Mouse (Mus musculus): Measurements from ENCODE around the gene Itgae. TPM values are rescaled to one million over a fixed set of nuclear protein-coding genes. Genes with fewer than 3 reads are reported as not detected.

Itgae gene
- total RNA-seq, 2 experiments from 2014 or later, result 0.53 to 0.55 TPM

- intact Hi-C loops (cut with DNase I), result no loop called here
- DNase-seq (ENCODE audit: low spot score in 2 of 2), result no peak
Measured at GRCm38 (mm10) chr11:73136587-73136986, 46.2 kb downstream of the Itgae start.

- no peak for DNase-seq (ENCODE audit: low spot score in 2 of 2)
- intact Hi-C loops (cut with DNase I), result no loop called here
Measured at GRCm38 (mm10) chr11:73137116-73137515, 46.7 kb downstream of the Itgae start.

- DNase-seq (ENCODE audit: low spot score in 2 of 2), result peak; percentile 89
- intact Hi-C loops (cut with DNase I), result loop anchor here (1.0 to 2.0 kb wide), 2 partner anchors 143 to 1233 kb away; no protein-coding TSS in a partner anchor
Measured at GRCm38 (mm10) chr11:73137591-73138501, 47.5 kb downstream of the Itgae start, which contains the start of gene Haspin. Gene Haspin, minus strand, starts transcription at chr11:73138294.

GRCm38 (mm10) chr11:73144261-73144681 lies 53.9 kb downstream of the Itgae start:
- intact Hi-C loops (cut with DNase I), result no loop called here
- no peak for DNase-seq (ENCODE audit: low spot score in 2 of 2)

GRCm38 (mm10) chr11:73146026-73146974 lies 55.9 kb downstream of the Itgae start:
- intact Hi-C loops (cut with DNase I), result no loop called here
- DNase-seq (ENCODE audit: low spot score in 2 of 2), result no peak

- intact Hi-C loops (cut with DNase I), result no loop called here
- DNase-seq (ENCODE audit: low spot score in 2 of 2), result no peak
Measured at GRCm38 (mm10) chr11:73146975-73147365, 56.6 kb downstream of the Itgae start.

- intact Hi-C loops (cut with DNase I), result no loop called here
Measured at GRCm38 (mm10) chr11:73148209-73148608, 57.8 kb downstream of the Itgae start.

GRCm38 (mm10) chr11:73155071-73155470 lies 64.7 kb downstream of the Itgae start:
- intact Hi-C loops (cut with DNase I), result no loop called here
- DNase-seq (ENCODE audit: low spot score in 2 of 2), result no peak

More at GRCm38 (mm10) chr11:73148209-73148608, 57.8 kb downstream of the Itgae start:
- no peak for DNase-seq (ENCODE audit: low spot score in 2 of 2)

GRCm38 (mm10) chr11:73159957-73160810 lies 69.8 kb downstream of the Itgae start, which contains the start of gene P2rx5:
Gene P2rx5, plus strand, starts transcription at chr11:73160421.
- intact Hi-C loops (cut with DNase I), result no loop called here
- no peak for DNase-seq (ENCODE audit: low spot score in 2 of 2)

GRCm38 (mm10) chr11:73160811-73161200 lies 70.4 kb downstream of the Itgae start:
- intact Hi-C loops (cut with DNase I), result no loop called here
- no peak for DNase-seq (ENCODE audit: low spot score in 2 of 2)

GRCm38 (mm10) chr11:73161616-73162015 lies 71.2 kb downstream of the Itgae start:
- DNase-seq (ENCODE audit: low spot score in 2 of 2), result no peak
- intact Hi-C loops (cut with DNase I), result no loop called here

GRCm38 (mm10) chr11:73162284-73162683 lies 71.9 kb downstream of the Itgae start:
- DNase-seq (ENCODE audit: low spot score in 2 of 2), result no peak
- intact Hi-C loops (cut with DNase I), result no loop called here

GRCm38 (mm10) chr11:73168071-73168470 lies 77.7 kb downstream of the Itgae start:
- DNase-seq (ENCODE audit: low spot score in 2 of 2), result no peak
- intact Hi-C loops (cut with DNase I), result no loop called here

GRCm38 (mm10) chr11:73168576-73168975 lies 78.2 kb downstream of the Itgae start:
- intact Hi-C loops (cut with DNase I), result no loop called here
- DNase-seq (ENCODE audit: low spot score in 2 of 2), result no peak

GRCm38 (mm10) chr11:73169231-73169630 lies 78.8 kb downstream of the Itgae start:
- intact Hi-C loops (cut with DNase I), result no loop called here
- peak; percentile 63 to 69 for DNase-seq (ENCODE audit: low spot score in 2 of 2)

GRCm38 (mm10) chr11:73172186-73172585 lies 81.8 kb downstream of the Itgae start:
- DNase-seq (ENCODE audit: low spot score in 2 of 2), result no peak
- intact Hi-C loops (cut with DNase I), result no loop called here

- DNase-seq (ENCODE audit: low spot score in 2 of 2), result no peak
- intact Hi-C loops (cut with DNase I), result no loop called here
Measured at GRCm38 (mm10) chr11:73175612-73176011, 85.2 kb downstream of the Itgae start.

- DNase-seq (ENCODE audit: low spot score in 2 of 2), result no peak
- intact Hi-C loops (cut with DNase I), result no loop called here
Measured at GRCm38 (mm10) chr11:73176186-73176585, 85.8 kb downstream of the Itgae start.

Data from left cerebral cortex, postnatal 14 days (tissue).